Mouse (Mus musculus) heart, embryonic 13.5 days (tissue): ENCODE measurements around the gene Tefm. TPM values are rescaled to one million over a fixed set of nuclear protein-coding genes. Genes with fewer than 3 reads are reported as not detected.

Experiments
- ATAC-seq: fragments of 200-750 bp; cut with Nextera tagmentation; 2 replicates; pipeline ENCODE4 v1.8.0; 2017; ENCODE audit warnings: moderate TSS enrichment; ENCODE audit not compliant: insufficient number of reproducible peaks, low FRiP score, low TSS enrichment; ENCODE audit errors: extremely low read depth
- H3K27ac ChIP-seq: fragments of 300-500 bp; sonication (generic); replicated peaks from 2 replicates; pipeline ENCODE4 v1.5.1; 2015; ENCODE audit warnings: moderate library complexity, mild to moderate bottlenecking, inconsistent platforms
- H3K27me3 ChIP-seq: fragments of 300-500 bp; sonication (generic); replicated peaks from 2 replicates; pipeline ENCODE4 v1.6.1; 2015; ENCODE audit warnings: mild to moderate bottlenecking, inconsistent platforms
- H3K36me3 ChIP-seq: fragments of 300-500 bp; sonication (generic); 2 replicates; pipeline ENCODE4 v1.6.1; 2015; ENCODE audit warnings: mild to moderate bottlenecking, inconsistent platforms
- H3K4me1 ChIP-seq: fragments of 300-500 bp; sonication (generic); 2 replicates; pipeline ENCODE4 v1.6.1; 2015; ENCODE audit warnings: inconsistent platforms
- H3K4me2 ChIP-seq: fragments of 300-500 bp; sonication (generic); 2 replicates; pipeline ENCODE4 v1.6.1; 2015; ENCODE audit warnings: inconsistent platforms, mild to moderate bottlenecking, moderate library complexity
- H3K4me3 ChIP-seq: fragments of 300-500 bp; sonication (generic); 2 replicates; pipeline ENCODE4 v1.5.1; 2015; ENCODE audit warnings: moderate library complexity, mild to moderate bottlenecking, inconsistent platforms
- H3K9ac ChIP-seq: fragments of 300-500 bp; sonication (generic); 2 replicates; pipeline ENCODE4 v1.6.1; 2015; ENCODE audit warnings: inconsistent platforms, mild to moderate bottlenecking, moderate library complexity
- H3K9me3 ChIP-seq: fragments of 300-500 bp; sonication (generic); 2 replicates; pipeline ENCODE4 v1.6.1; 2016; ENCODE audit warnings: inconsistent platforms
- WGBS: fragments of 180-500 bp; shearing (Covaris S2); methylation state at CpG from one replicate; pipeline ENCODE4 v1.1.7; 2015; ENCODE audit warnings: mixed read lengths; 5-methylcytosine and 5-hydroxymethylcytosine counted together
- polyA plus RNA-seq: library from polyadenylated mRNA; unstranded; fragments of >200 nt; fragmentation: Nextera tagmentation; extraction: Ambion mirVana; gene quantifications from 2 replicates; pipeline ENCODE4 v1.2.1, GENCODE M21; 2015

The Tefm gene
- polyA plus RNA-seq, 1 experiment from 2014 or later: 27.2 TPM

DNA sequence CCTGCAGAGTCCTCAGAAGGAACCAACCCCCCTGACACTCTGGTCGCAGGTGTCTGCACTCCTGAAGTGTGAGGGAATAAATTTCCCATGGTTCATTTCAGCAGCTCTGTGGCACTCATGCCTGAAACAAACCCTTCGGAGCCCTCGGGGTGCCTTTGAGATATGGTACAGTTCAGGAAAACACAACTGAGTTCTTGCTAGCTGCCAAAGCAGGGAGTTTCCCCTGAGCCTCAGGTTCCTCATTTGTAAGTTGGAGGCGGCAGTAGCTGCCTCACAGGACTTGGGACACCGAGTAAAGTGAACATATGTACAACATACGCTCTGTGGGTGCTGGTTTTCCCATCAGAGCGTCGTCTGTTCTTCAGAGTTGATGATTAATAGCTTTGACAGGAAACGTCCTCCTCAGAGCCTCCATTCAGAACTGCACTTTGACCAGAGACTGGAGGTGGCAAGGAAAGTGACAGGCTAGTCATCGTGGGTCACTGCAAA lies 3.9 kb upstream of the Tefm start:
- Histone ChIP-seq H3K27me3 (no peaks in the 10 kb centered on the region), H3K36me3 (no peaks in the 10 kb centered on the region), H3K27ac (no peak overlapping the region), H3K4me1 (peaks cover 10% of the 10 kb centered on the region), H3K9me3 (no peaks in the 10 kb centered on the region), H3K9ac (0 out of 2 replicates have a peak overlapping the region, but pooled peaks have one; percentile 28), H3K4me3 (no peak overlapping the region), H3K4me2 (no peak overlapping the region)
- WGBS: 47% methylated on average over 10 of the region's 10 CpGs
- no peak for ATAC-seq

DNA sequence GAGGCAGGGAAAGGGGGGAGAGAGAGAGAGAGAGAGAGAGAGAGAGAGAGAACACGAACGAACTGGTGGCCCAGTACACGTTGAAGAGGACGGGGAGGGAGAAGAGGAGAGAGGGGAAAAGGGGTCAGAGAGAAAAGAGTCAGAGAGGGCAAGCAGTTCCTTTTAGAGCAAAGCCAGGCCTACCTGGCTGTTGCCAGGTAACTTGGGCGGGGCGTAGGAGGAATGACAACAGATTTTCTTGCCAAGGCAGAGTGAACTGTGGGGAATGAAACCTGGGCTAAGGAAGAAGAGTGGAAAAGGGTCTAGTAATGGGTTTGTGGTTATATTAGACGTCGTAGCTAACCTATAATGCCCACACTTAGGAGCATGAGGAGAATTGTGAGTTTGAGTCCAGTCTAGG lies 897 bp upstream of the Tefm start:
- Histone ChIP-seq H3K27ac (no peak overlapping the region), H3K9ac (peak overlapping the region; percentile 93; the same call in 1 of the 2 replicates), H3K9me3 (no peaks in the 10 kb centered on the region), H3K4me2 (peak overlapping the region; percentile 88), H3K4me1 (peaks cover 19% of the 10 kb centered on the region), H3K4me3 (peak overlapping the region; percentile 85), H3K27me3 (no peaks in the 10 kb centered on the region), H3K36me3 (peaks cover 24% of the 10 kb centered on the region)
- WGBS: 41% methylated on average over 8 of the region's 8 CpGs
- ATAC-seq: no peak

- WGBS: 85% methylated on average over 5 of the region's 5 CpGs
- no peak overlapping the region for H3K4me2 ChIP-seq
- no peak overlapping the region for H3K27ac ChIP-seq
- H3K4me3 ChIP-seq: no peak overlapping the region
- ATAC-seq: no peak
- H3K9ac ChIP-seq: no peak overlapping the region
- no peaks in the 10 kb centered on the region for H3K9me3 ChIP-seq
- H3K36me3 ChIP-seq: peaks cover 64% of the 10 kb centered on the region
- H3K27me3 ChIP-seq: no peaks in the 10 kb centered on the region
- H3K4me1 ChIP-seq: peaks cover 17% of the 10 kb centered on the region
These were observed 4.2 kb downstream of the Tefm start for GRCm38 (mm10) chr11:80137773-80138172.

DNA sequence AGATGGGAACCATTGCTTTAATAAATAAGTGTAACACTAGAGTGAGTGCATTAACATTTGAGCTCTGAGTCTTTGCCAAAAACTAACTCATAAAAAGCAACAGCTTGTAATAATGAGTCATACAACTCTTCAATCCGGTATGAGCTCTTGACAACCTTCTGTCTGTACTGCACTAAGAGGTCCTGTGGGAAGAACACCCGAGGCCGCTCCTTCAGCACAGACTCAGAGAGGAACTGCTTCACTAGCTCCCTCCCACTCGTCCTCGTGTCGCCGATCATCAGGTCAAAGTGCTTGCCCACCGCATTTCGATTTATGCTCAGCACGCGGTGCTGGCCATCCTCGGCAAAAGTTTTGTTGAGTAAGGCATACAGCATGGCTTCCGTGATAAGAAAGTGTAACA lies 5.2 kb downstream of the Tefm start:
- WGBS: 88% methylated on average over 13 of the region's 13 CpGs
- ATAC-seq: no peak
- H3K27ac ChIP-seq: no peak overlapping the region
- H3K4me2 ChIP-seq: no peak overlapping the region
- peaks cover 14% of the 10 kb centered on the region for H3K4me1 ChIP-seq
- no peaks in the 10 kb centered on the region for H3K9me3 ChIP-seq
- H3K36me3 ChIP-seq: peaks cover 73% of the 10 kb centered on the region
- H3K4me3 ChIP-seq: no peak overlapping the region
- H3K27me3 ChIP-seq: no peaks in the 10 kb centered on the region
- no peak overlapping the region for H3K9ac ChIP-seq

- Histone ChIP-seq H3K9me3 (no peaks in the 10 kb centered on the region), H3K4me3 (no peak overlapping the region), H3K27ac (no peak overlapping the region), H3K4me1 (peaks cover 11% of the 10 kb centered on the region), H3K4me2 (no peak overlapping the region), H3K36me3 (peaks cover 79% of the 10 kb centered on the region), H3K9ac (no peak overlapping the region), H3K27me3 (no peaks in the 10 kb centered on the region)
- no peak for ATAC-seq
- 89% methylated on average over 11 of the region's 11 CpGs for WGBS
These were observed 5.9 kb downstream of the Tefm start for GRCm38 (mm10) chr11:80135954-80136683.

- no peaks in the 10 kb centered on the region for H3K27me3 ChIP-seq
- 0 out of 2 replicates have a peak, but pooled peaks cover 2% of the 10 kb centered on the region for H3K4me1 ChIP-seq
- WGBS: 66% methylated on average over 4 of the region's 4 CpGs
- no peak overlapping the region for H3K4me2 ChIP-seq
- H3K36me3 ChIP-seq: peaks cover 83% of the 10 kb centered on the region
- no peak overlapping the region for H3K9ac ChIP-seq
- H3K4me3 ChIP-seq: no peak overlapping the region
- no peak for ATAC-seq
- no peak overlapping the region for H3K27ac ChIP-seq
- H3K9me3 ChIP-seq: no peaks in the 10 kb centered on the region
These were observed 7.2 kb downstream of the Tefm start for GRCm38 (mm10) chr11:80134744-80135143.

DNA sequence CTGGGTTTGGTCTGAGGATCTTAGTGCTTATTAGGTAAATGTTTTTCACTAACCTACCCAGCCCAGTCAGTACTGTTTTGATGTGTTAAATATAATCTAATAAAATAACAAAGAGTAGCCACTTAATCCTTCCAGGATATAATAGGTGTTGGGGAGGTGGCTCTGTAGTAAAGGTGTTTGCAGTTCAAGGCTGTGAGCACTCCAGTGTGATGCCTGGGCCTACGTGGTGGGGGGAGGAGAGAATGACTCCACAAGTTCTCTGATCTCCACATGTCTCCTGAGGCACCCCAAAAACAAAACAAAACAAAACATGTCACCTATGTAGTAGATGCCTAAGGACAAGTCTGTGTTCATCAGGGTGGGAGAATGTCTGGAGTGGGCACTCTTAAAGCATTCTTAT lies 9.9 kb downstream of the Tefm start:
- Histone ChIP-seq H3K4me3 (no peak overlapping the region), H3K4me2 (no peak overlapping the region), H3K9ac (no peak overlapping the region), H3K4me1 (no peaks in the 10 kb centered on the region), H3K9me3 (no peaks in the 10 kb centered on the region), H3K27ac (no peak overlapping the region), H3K36me3 (peaks cover 80% of the 10 kb centered on the region), H3K27me3 (no peaks in the 10 kb centered on the region)
- ATAC-seq: no peak
- 70% methylated on average over 1 of the region's 1 CpGs for WGBS

DNA sequence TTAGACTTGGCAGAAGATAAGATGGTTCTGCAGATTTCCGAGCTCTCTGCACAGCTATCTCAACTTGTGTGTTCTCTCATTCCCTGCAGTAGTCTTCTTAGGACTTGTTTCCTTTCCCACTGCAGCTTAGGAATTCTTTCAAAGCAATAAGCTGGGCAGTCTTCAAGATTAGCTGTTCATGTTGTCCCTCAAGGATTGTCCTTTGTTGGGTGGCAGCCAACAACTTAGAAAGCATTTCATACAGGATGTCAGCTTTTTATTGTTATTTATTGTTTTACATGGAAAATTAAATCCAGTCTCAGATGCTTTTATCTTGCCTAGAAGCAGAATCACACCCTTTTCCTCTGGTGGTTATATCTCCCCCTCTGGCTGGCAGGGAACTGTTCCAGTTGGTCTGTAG lies 25.6 kb downstream of the Tefm start:
- peaks cover 84% of the 10 kb centered on the region for H3K36me3 ChIP-seq
- no peak overlapping the region for H3K4me3 ChIP-seq
- H3K27me3 ChIP-seq: no peaks in the 10 kb centered on the region
- no peak overlapping the region for H3K9ac ChIP-seq
- H3K4me2 ChIP-seq: no peak overlapping the region
- WGBS: 49% methylated on average over 1 of the region's 1 CpGs
- no peak overlapping the region for H3K27ac ChIP-seq
- no peak for ATAC-seq
- H3K4me1 ChIP-seq: 0 out of 2 replicates have a peak, but pooled peaks cover 3% of the 10 kb centered on the region
- no peaks in the 10 kb centered on the region for H3K9me3 ChIP-seq

DNA sequence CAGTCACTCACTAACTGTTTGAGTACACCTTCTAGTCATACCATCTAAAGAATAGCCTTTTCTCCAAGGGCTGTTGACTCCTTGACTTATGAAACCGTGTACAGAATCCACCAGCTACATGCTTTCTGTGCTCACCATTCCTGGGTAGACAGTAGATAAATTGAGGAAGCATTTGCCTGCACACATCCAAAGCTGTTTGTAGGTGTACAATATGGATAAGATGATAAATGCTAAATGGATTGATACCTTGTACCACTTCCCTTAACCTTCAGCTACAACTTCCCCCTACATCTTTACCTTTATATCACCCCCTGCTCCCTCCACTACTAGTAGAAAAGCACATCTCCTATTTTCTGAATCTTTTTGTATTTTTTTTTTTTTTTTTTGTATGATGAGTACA lies 37.6 kb downstream of the Tefm start:
- no peaks in the 10 kb centered on the region for H3K27me3 ChIP-seq
- peaks cover 79% of the 10 kb centered on the region for H3K36me3 ChIP-seq
- H3K9me3 ChIP-seq: no peaks in the 10 kb centered on the region
- H3K4me3 ChIP-seq: no peak overlapping the region
- H3K9ac ChIP-seq: no peak overlapping the region
- 83% methylated on average over 1 of the region's 1 CpGs for WGBS
- H3K27ac ChIP-seq: no peak overlapping the region
- no peak overlapping the region for H3K4me2 ChIP-seq
- H3K4me1 ChIP-seq: no peaks in the 10 kb centered on the region
- no peak for ATAC-seq

DNA sequence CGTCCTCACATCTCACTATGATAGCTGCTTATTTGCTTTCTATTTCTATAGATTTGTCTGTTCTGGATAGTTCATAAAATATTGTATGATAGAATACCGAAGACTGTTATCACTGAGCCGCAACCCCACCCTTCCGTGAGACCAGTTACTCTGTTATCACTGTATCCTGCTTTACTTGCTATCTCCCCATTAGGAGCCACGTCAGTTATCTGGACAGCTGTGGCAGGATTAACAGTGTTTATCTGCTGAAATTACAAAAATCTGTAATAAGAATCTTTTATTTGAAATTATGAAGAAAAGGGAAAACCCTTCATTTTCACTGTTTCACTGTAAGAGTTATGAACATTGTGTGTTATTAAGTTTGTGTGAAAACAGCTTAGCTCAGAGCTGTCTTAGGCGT lies 40.7 kb downstream of the Tefm start:
- Histone ChIP-seq H3K4me1 (no peaks in the 10 kb centered on the region), H3K27me3 (no peaks in the 10 kb centered on the region), H3K4me3 (no peak overlapping the region), H3K27ac (no peak overlapping the region), H3K9ac (no peak overlapping the region), H3K9me3 (no peaks in the 10 kb centered on the region), H3K4me2 (no peak overlapping the region), H3K36me3 (peaks cover 76% of the 10 kb centered on the region)
- ATAC-seq: no peak
- 66% methylated on average over 6 of the region's 6 CpGs for WGBS

- ATAC-seq: no peak
- Histone ChIP-seq H3K4me2 (no peak overlapping the region), H3K9me3 (no peaks in the 10 kb centered on the region), H3K4me3 (no peak overlapping the region), H3K4me1 (no peaks in the 10 kb centered on the region), H3K27me3 (no peaks in the 10 kb centered on the region), H3K9ac (no peak overlapping the region), H3K36me3 (peaks cover 77% of the 10 kb centered on the region), H3K27ac (no peak overlapping the region)
- WGBS: 85% methylated on average over 3 of the region's 3 CpGs
These were observed 43.4 kb downstream of the Tefm start for GRCm38 (mm10) chr11:80098444-80099056.
